Mouse (Mus musculus) c-Kit-positive CD71-positive TER-119-positive erythroid progenitor cells, embryonic 14.5 days (primary cell): Measurements from ENCODE around the gene Dnajb7.

Source experiments
- DNase-seq: peaks from one replicate; pipeline ENCODE4 v3.0.0-alpha.2; 2013; ENCODE audit warnings: low spot score

The Dnajb7 gene

DNA sequence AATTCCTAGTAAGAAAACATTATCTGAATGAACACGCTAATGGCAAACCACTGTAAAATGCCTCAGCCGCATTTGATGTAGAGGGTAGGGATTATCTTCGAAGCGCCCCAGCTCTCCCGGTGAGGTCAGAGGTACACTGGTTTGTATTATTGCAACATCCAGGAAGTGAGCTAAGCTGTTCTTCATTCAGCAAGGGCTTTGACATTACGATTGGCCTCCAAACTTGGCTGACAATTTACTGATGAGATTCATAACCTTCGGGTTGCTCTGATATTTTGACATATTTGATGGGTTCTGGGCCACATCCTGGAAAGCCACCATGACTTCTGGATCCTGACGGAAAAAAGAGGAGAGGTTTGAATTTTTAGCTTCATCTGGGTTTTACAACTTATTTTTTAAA, 42.9 kb downstream of the Dnajb7 start:
- no peak for DNase-seq

DNA sequence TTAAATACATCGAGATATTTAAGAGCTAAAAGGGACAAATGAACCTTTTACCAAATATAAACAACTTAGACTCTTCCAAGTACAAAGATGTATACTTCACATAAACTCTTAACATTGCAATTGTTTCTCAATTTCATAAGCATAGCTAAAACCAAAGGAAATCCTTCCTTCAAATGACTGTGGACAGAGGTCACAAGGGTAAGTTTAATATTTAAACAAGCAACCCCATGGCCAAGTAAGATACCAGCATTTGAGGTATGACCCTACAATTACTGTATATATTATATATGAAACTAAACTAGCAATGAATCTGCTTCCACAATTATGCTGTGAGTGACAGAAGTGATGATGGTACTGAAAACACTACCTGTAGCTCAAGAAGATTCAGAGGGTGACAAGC, 43.8 kb downstream of the Dnajb7 start:
- DNase-seq: no peak

- DNase-seq: no peak
Measured at GRCm38 (mm10) chr15:81362501-81362900, 45.6 kb downstream of the Dnajb7 start.

DNA sequence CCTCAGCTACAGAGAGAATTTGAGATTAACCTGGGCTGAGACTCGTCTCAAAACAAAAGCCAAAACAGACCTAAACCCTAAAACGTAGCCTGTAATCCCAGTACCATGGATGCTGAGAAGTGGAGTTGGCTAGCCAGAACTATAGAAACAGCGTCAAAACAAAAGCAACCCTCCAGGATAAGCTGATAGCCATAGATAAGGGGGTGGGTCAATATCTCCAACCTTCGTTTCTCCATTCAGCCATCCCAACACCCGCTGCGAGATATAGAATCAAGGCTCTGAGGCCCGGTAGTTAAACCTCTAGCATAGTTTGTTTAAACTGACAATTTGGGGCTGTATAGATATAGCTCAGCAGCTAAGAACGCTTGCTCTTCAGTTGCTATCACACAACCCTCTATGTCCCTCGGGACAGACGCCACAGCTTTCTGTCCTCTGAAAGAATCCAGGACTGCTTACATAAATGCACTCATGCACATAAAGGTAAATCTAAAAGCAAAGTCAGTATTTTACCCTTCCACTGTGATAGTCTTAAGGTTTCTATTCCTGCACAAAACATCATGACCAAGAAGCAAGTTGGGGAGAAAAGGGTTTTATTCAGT, 46.6 kb downstream of the Dnajb7 start:
- peak; percentile 26 for DNase-seq

DNA sequence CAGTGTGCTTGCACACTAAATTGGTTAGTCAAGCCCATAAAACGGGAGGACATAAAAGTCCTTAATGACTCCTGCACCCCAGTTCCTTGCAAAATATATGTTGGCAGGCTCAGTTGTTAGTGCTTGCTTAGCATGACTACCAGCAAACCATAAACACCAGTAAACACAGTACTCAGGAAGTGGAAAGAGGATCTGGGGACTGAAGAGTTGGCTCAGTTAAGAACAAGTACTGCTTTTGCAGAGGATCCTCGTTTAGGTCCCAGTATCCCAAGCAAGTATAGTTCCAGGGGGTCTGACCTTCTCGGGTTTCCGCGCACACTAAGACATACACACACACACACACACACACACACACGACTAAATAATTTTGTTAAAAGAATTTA, 47.1 kb downstream of the Dnajb7 start:
- no peak for DNase-seq

DNA sequence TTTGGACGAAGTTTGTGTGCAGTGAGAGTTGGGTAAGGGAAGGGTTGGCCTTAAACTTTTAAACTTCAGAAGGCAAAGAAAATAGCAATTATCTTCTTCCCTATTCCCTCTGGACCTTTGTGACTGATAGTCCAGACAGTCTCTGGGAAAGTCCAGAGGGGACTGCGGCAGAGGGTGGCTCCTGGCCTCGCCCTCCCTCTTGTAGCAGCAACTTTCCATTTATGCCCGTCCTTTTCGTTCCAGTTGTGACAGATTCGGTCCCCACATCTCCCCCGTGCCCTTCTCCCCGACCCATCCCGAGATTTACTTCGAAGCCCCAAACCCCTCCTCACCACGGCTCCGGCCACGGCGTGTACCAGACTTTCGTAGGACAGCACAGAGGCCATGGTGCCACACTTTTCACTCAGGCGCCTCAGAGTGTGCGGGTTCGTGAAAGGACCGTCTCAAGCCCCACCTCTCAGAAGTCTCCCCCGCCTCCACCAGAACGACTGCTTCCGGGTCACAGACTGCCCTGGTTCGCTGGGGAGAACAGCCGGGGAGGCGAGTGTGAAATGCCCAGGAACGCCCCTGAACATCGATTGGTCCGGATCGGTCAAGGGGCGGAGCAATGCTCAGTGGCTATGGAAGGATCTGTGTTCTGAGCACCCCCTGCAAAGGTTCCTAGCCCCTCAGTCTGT, 47.6 kb downstream of the Dnajb7 start, which contains the start of gene Slc25a17:
Gene Slc25a17, minus strand, starts transcription at position 468 of the 677 bp plus-strand sequence.
- DNase-seq: peak; percentile 98

DNA sequence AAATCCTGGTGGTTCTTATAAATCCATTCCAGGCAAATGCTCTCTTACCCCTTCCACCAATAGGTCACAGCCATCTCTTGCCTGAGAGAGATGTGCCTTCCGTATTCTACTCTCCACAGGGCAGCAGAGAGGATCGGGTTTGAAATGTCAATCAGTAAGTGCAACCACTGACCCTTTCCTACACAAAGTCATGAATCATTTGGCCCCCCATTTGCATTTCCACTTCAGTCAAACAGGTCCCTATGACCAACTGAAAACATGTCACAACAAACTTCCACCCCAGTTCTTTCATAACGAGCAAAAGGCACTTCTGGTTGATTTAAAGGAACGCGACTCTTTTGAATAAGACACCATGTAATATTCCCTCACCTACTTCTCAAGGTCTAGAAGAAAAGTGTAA, 48.7 kb downstream of the Dnajb7 start:
- no peak for DNase-seq

GRCm38 (mm10) chr15:81358943-81359342, 49.2 kb downstream of the Dnajb7 start:
- no peak for DNase-seq

DNA sequence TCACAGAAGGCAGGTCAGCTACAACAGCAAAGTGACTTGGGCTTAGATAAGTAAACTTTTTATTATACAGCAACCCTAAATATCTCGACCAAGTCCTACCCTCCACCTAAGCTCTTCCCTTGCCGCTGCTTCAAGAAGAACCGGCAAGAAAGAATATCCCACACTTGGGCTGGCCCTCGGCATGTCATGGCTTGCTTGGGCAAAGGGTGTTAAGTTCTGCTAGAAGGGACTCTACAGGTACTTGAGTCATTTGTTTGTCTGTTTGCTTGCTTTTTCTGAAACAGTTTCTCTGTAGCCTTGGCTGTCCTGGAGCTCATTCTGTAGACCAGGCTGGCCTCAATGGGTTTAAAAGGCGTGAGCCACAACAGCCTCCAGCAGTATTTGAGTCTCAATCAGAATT, 51.2 kb downstream of the Dnajb7 start:
- no peak for DNase-seq
